ENCODE assay signal across 27 mouse cellular contexts in the genomic region with DNA sequence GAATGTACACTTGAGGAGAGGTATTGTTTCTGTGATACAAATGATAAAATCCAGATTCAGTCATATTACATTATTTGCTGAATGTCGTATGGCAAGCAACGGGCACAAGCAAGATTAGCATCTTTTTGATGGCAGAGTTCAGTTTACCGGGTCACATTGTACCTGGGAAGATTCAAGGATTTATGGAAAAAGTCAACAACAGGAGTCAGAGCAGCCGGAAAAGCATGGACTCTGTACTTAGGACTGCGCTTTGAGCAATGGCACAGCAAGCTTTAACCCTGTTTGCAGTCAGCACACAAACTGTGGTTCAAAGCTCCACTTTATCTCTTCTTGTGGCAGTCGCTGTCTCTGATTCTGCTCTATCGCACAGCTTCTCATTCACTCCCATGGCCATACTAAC. TPM values are rescaled to one million over a fixed set of nuclear protein-coding genes. Genes with fewer than 3 reads are reported as not detected.
DNase-seq lines count a peak whose midpoint lies in the region; ATAC-seq lines count a peak whose summit lies in the region.
"Had no signal": no experiment of that assay in that cellular context is flagged by ENCODE, and none has a peak within 500 bp of the region (broad histone marks: within the 10 kb centered on the region; RNA-seq: fewer than 3 reads in every experiment).

No protein-coding gene starts in this region.

- H3K36me3 ChIP-seq in midbrain, embryonic 11.5 days (ENCODE audit: control insufficient read depth, insufficient read depth, low read length): no peaks in the 10 kb centered on the region
- H3K36me3 ChIP-seq in midbrain, embryonic 15.5 days (replicated peaks): no peaks in the 10 kb centered on the region
- H3K36me3 ChIP-seq in liver, embryonic 12.5 days: no peaks in the 10 kb centered on the region
- no peaks in the 10 kb centered on the region for H3K36me3 ChIP-seq in liver, embryonic 16.5 days (ENCODE audit: control insufficient read depth, insufficient read depth)
- H3K36me3 ChIP-seq: embryonic facial prominence, embryonic 15.5 days; forebrain, embryonic 10.5 days; heart, embryonic 12.5 days had no signal

- H3K4me3 ChIP-seq in midbrain, embryonic 11.5 days (ENCODE audit: low read depth, low read length): no peak overlapping the region
- no peak overlapping the region for H3K4me3 ChIP-seq in midbrain, embryonic 15.5 days
- no peak overlapping the region for H3K4me3 ChIP-seq in liver, embryonic 12.5 days
- H3K4me3 ChIP-seq in liver, embryonic 16.5 days (ENCODE audit: low read depth, low read length): no peak overlapping the region
- H3K4me3 ChIP-seq: embryonic facial prominence, embryonic 15.5 days; erythroblast, embryonic 14.5 days; forebrain, embryonic 10.5 days; gastrocnemius, adult 2 months; heart, embryonic 12.5 days had no signal

- no peaks in the 10 kb centered on the region for H3K9me3 ChIP-seq in midbrain, embryonic 11.5 days (ENCODE audit: control insufficient read depth, low read length)
- H3K9me3 ChIP-seq in midbrain, embryonic 15.5 days: no peaks in the 10 kb centered on the region
- H3K9me3 ChIP-seq in liver, embryonic 12.5 days (replicated peaks): no peaks in the 10 kb centered on the region
- H3K9me3 ChIP-seq in liver, embryonic 16.5 days (replicated peaks; ENCODE audit: control insufficient read depth, low read length): no peaks in the 10 kb centered on the region
- H3K9me3 ChIP-seq: embryonic facial prominence, embryonic 15.5 days; forebrain, embryonic 10.5 days; heart, embryonic 12.5 days had no signal

- WGBS in midbrain, embryonic 11.5 days: 92% methylated on average over 7 of the region's 7 CpGs
- 93% methylated on average over 7 of the region's 7 CpGs for WGBS in midbrain, embryonic 15.5 days
- 66% methylated on average over 7 of the region's 7 CpGs for WGBS in liver, embryonic 12.5 days (ENCODE audit: insufficient replicate concordance)
- 60% methylated on average over 7 of the region's 7 CpGs for WGBS in liver, embryonic 16.5 days (ENCODE audit: insufficient replicate concordance)

- H3K4me2 ChIP-seq in midbrain, embryonic 11.5 days: no peak overlapping the region
- H3K4me2 ChIP-seq in midbrain, embryonic 15.5 days: no peak overlapping the region
- H3K4me2 ChIP-seq in liver, embryonic 12.5 days: no peak overlapping the region
- H3K4me2 ChIP-seq in liver, embryonic 16.5 days (ENCODE audit: low read depth, low read length): no peak overlapping the region
- H3K4me2 ChIP-seq: embryonic facial prominence, embryonic 15.5 days; heart, embryonic 12.5 days had no signal

- DNase-seq in midbrain, embryonic 11.5 days (ENCODE audit: low spot score, missing footprints): peak; percentile 60
- DNase-seq in adipocyte (ENCODE audit: low spot score): no peak
- no peak for DNase-seq in adrenal gland, postnatal 4 days (ENCODE audit: low spot score in 2 of 2)
- DNase-seq: adrenal gland, adult 2 months; adrenal gland, postnatal 25 days; cerebellum, adult 2 months; cerebellum, postnatal 14 days; embryo, embryonic 11 days; gastrocnemius, adult 2 months; gastrocnemius, postnatal 25 days; heart, postnatal 36 days had no signal

- no peaks in the 10 kb centered on the region for H3K27me3 ChIP-seq in midbrain, embryonic 11.5 days (ENCODE audit: control insufficient read depth, insufficient read depth, low read length)
- H3K27me3 ChIP-seq in midbrain, embryonic 15.5 days (replicated peaks): no peaks in the 10 kb centered on the region
- H3K27me3 ChIP-seq in liver, embryonic 12.5 days (replicated peaks): no peaks in the 10 kb centered on the region
- no peaks in the 10 kb centered on the region for H3K27me3 ChIP-seq in liver, embryonic 16.5 days (ENCODE audit: control insufficient read depth, insufficient read depth, low read depth, low read length)
- H3K27me3 ChIP-seq: CH12.LX; embryonic facial prominence, embryonic 15.5 days; heart, embryonic 12.5 days had no signal

- ATAC-seq in midbrain, embryonic 11.5 days (ENCODE audit: low FRiP score): no peak
- ATAC-seq in midbrain, embryonic 15.5 days (replicated peaks): no peak
- ATAC-seq in liver, embryonic 12.5 days: peak; percentile 44; the same call in 1 of the 2 replicates
- peak; percentile 39 for ATAC-seq in liver, embryonic 16.5 days (ENCODE audit: low read depth)
- ATAC-seq: activated CD4-positive, CD25-positive, alpha-beta regulatory T cell, adult 4 months; forebrain, embryonic 14.5 days; Patski had no signal

- no peak overlapping the region for H3K27ac ChIP-seq in midbrain, embryonic 11.5 days (ENCODE audit: low read depth, low read length)
- no peak overlapping the region for H3K27ac ChIP-seq in midbrain, embryonic 15.5 days
- H3K27ac ChIP-seq in liver, embryonic 12.5 days: no peak overlapping the region
- peak overlapping the region; percentile 74 for H3K27ac ChIP-seq in liver, embryonic 16.5 days (ENCODE audit: low read length)
- H3K27ac ChIP-seq: embryonic facial prominence, embryonic 15.5 days; forebrain, embryonic 10.5 days; gastrocnemius, adult 2 months had no signal

- no peaks in the 10 kb centered on the region for H3K4me1 ChIP-seq in midbrain, embryonic 11.5 days (ENCODE audit: control insufficient read depth, insufficient read depth, low read length)
- H3K4me1 ChIP-seq in midbrain, embryonic 15.5 days: no peaks in the 10 kb centered on the region
- no peaks in the 10 kb centered on the region; the same call in 1 of the 2 replicates for H3K4me1 ChIP-seq in liver, embryonic 12.5 days
- no peaks in the 10 kb centered on the region; the same call in none of the 2 replicates for H3K4me1 ChIP-seq in liver, embryonic 16.5 days (ENCODE audit: control insufficient read depth, low read depth, low read length)
- H3K4me1 ChIP-seq: embryonic facial prominence, embryonic 15.5 days; forebrain, embryonic 10.5 days; heart, embryonic 12.5 days had no signal

- H3K9ac ChIP-seq in midbrain, embryonic 11.5 days (ENCODE audit: low read length): no peak overlapping the region
- no peak overlapping the region for H3K9ac ChIP-seq in midbrain, embryonic 15.5 days
- no peak overlapping the region for H3K9ac ChIP-seq in liver, embryonic 12.5 days
- no peak overlapping the region for H3K9ac ChIP-seq in liver, embryonic 16.5 days (ENCODE audit: low read depth, low read length)
- H3K9ac ChIP-seq: embryonic facial prominence, embryonic 15.5 days; heart, embryonic 12.5 days had no signal

RNA-seq across cellular contexts. Expression of a gene that starts 4.9 kb away (rescaled TPM):
- polyA plus RNA-seq in midbrain, embryonic 11.5 days (2014; fragmentation: Nextera tagmentation; extraction: Ambion mirVana): not detected in 2 replicates
- polyA plus RNA-seq in midbrain, embryonic 15.5 days (2015; fragmentation: Nextera tagmentation; extraction: Ambion mirVana): 0.61 and 8.7 TPM in 2 replicates
- 6,058 and 6,260 TPM in 2 replicates for polyA plus RNA-seq in liver, embryonic 12.5 days (2016; fragmentation: Nextera tagmentation; extraction: Ambion mirVana)
- 15,779 and 15,904 TPM in 2 replicates for polyA plus RNA-seq in liver, embryonic 16.5 days (2015; fragmentation: Nextera tagmentation; extraction: Ambion mirVana)
- 1,000 to 10,000 TPM in 1 of 2 experiments, 10 to 100 TPM in 1; 60.5 to 1,664 TPM for total RNA-seq in adrenal gland, postnatal 4 days (2021)
- total RNA-seq: adrenal gland, adult 2 months; adrenal gland, postnatal 25 days; gastrocnemius, adult 2 months; gastrocnemius, postnatal 25 days; heart, adult 8-10 months; heart, postnatal 36 days had no signal
- polyA plus RNA-seq: adrenal gland, adult 2 months; forebrain, embryonic 14.5 days; hindbrain, embryonic 11.5 days; Patski had no signal

RNA-seq across cellular contexts. Expression of a gene that starts 24.9 kb away (rescaled TPM):
- polyA plus RNA-seq in midbrain, embryonic 11.5 days (2014; fragmentation: Nextera tagmentation; extraction: Ambion mirVana): not detected in 2 replicates
- polyA plus RNA-seq in midbrain, embryonic 15.5 days (2015; fragmentation: Nextera tagmentation; extraction: Ambion mirVana): 0.10 and 5.6 TPM in 2 replicates
- 1,037 and 1,058 TPM in 2 replicates for polyA plus RNA-seq in liver, embryonic 12.5 days (2016; fragmentation: Nextera tagmentation; extraction: Ambion mirVana)
- 7,404 and 8,768 TPM in 2 replicates for polyA plus RNA-seq in liver, embryonic 16.5 days (2015; fragmentation: Nextera tagmentation; extraction: Ambion mirVana)
- total RNA-seq in adrenal gland, postnatal 4 days (2021): 1,000 to 10,000 TPM in 1 of 2 experiments, 100 to 1,000 TPM in 1; 169 to 6,544 TPM
- total RNA-seq: common myeloid progenitor, adult 5-6 weeks; granulocyte monocyte progenitor cell, adult 5-6 weeks; heart, postnatal 36 days had no signal
- polyA plus RNA-seq: activated CD4-positive, CD25-positive, alpha-beta regulatory T cell, adult 4 months; forebrain, embryonic 10.5 days; forebrain, embryonic 14.5 days; hindbrain, embryonic 11.5 days; Patski had no signal

RNA-seq across cellular contexts. Expression of a gene that starts 33.1 kb away (rescaled TPM):
- not detected in 2 replicates for polyA plus RNA-seq in midbrain, embryonic 11.5 days (2014; fragmentation: Nextera tagmentation; extraction: Ambion mirVana)
- not detected in 2 replicates for polyA plus RNA-seq in midbrain, embryonic 15.5 days (2015; fragmentation: Nextera tagmentation; extraction: Ambion mirVana)
- polyA plus RNA-seq in liver, embryonic 12.5 days (2016; fragmentation: Nextera tagmentation; extraction: Ambion mirVana): 8.1 and 9.2 TPM in 2 replicates
- polyA plus RNA-seq in liver, embryonic 16.5 days (2015; fragmentation: Nextera tagmentation; extraction: Ambion mirVana): 34.3 and 34.6 TPM in 2 replicates
- total RNA-seq in adrenal gland, postnatal 4 days (2021): 10 to 100 TPM in 1 of 2 experiments, 1 to 10 TPM in 1; 6.8 to 47.3 TPM
- total RNA-seq: adrenal gland, postnatal 25 days; CH12.LX; common myeloid progenitor, adult 5-6 weeks; gastrocnemius, adult 2 months; gastrocnemius, postnatal 25 days; granulocyte monocyte progenitor cell, adult 5-6 weeks; heart, adult 8-10 months; heart, postnatal 36 days had no signal
- polyA plus RNA-seq: adrenal gland, adult 2 months; cerebellum, adult 2 months; embryonic facial prominence, embryonic 11.5 days; embryonic facial prominence, embryonic 15.5 days; erythroblast, embryonic 14.5 days; forebrain, embryonic 10.5 days; forebrain, embryonic 14.5 days; hindbrain, embryonic 11.5 days had no signal

Comparison
In these comparisons a context has a peak if more than half of its experiments do, and no peak if none do; other contexts are left out.
1. ATAC-seq: peak in liver, embryonic 12.5 days (single experiment) and liver, embryonic 16.5 days (single experiment); none in midbrain, embryonic 11.5 days (single experiment) and midbrain, embryonic 15.5 days (single experiment).
2. RNA of a gene that starts 4.9 kb away (polyA plus RNA-seq): 15,779 to 15,904 TPM in liver, embryonic 16.5 days and 6,058 to 6,260 TPM in liver, embryonic 12.5 days; 0.61 to 8.7 TPM in midbrain, embryonic 15.5 days and not detected in midbrain, embryonic 11.5 days; every median in the first group is over 100 times any median in the second.
3. RNA of a gene that starts 24.9 kb away (polyA plus RNA-seq): 7,404 to 8,768 TPM in liver, embryonic 16.5 days and 1,037 to 1,058 TPM in liver, embryonic 12.5 days; 0.10 to 5.6 TPM in midbrain, embryonic 15.5 days and not detected in midbrain, embryonic 11.5 days; every median in the first group is over 100 times any median in the second.